Mouse (Mus musculus) gastrocnemius, adult 2 months (tissue): ENCODE results near the gene Spr. TPM values are rescaled to one million over a fixed set of nuclear protein-coding genes. Genes with fewer than 3 reads are reported as not detected.
"Not testable (repeated sequence)": the region's sequence is repeated elsewhere in the genome, so short reads cannot be mapped to it uniquely, and the experiment has no call there.

Source experiments
- DNase-seq: peaks from one replicate; pipeline ENCODE4 v3.0.0; 2022
- H3K27ac ChIP-seq: fragments of 200-600 bp; 2 replicates; pipeline ENCODE4 v1.8.1; 2022; ENCODE audit warnings: mild to moderate bottlenecking
- H3K4me3 ChIP-seq: fragments of 200-600 bp; 2 replicates; pipeline ENCODE4 v1.8.1; 2022; ENCODE audit warnings: mild to moderate bottlenecking, moderate library complexity
- CTCF ChIP-seq: fragments of 200-600 bp; IDR thresholded peaks from 2 replicates; pipeline ENCODE4 v1.8.1; 2022; ENCODE audit warnings: antibody characterized with exemption, mild to moderate bottlenecking, moderate library complexity
- intact Hi-C: fragments of 180-260 bp; cut with DNase I; formaldehyde crosslinking; loops from one replicate; pipeline ENCODE4 v1.15.1; 2025
- total RNA-seq, 2 experiments: library from RNA; stranded (reverse); gene quantifications; 2 replicates each; pipeline ENCODE4 v1.2.3; 2021

Gene Spr
- total RNA-seq, 2 experiments from 2014 or later, result 40.7 to 57.9 TPM

DNA sequence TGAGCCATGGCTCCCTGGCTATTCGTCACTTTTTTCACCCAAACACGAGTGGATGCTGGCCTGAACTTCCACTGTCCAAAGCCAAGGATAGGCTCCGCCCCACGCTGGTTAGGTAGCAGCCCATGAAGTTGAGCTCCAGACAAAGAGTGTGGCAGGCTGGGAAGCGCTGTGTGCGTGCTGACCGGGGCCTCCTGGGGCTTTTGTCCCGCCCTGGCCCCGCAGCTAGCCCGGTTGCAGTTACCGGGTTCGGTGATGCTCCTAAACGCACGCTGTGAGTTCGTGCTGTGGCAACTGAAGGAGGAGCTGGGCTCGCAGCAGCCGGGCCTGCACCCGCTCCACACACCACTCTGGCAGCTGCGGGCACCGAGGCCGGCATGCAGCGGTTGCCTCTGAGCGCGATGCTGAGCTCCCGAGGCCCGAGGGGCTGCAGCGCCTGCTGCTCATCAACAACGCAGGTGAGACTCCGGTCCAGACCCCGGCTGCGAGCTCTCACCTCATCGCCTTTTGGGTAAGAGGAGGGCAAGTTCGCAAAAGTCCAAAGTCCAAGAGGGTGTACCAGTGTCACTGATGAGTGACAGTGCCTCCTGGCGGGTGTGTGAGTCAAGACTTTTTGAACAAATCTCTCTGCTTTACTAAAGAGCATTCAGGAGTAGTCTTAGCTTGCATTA lies 17.4 kb upstream of the Spr start:
- Histone ChIP-seq H3K4me3 (peak overlapping the region; percentile 68), H3K27ac (peak overlapping the region; percentile 20; the same call in 1 of the 2 replicates)
- intact Hi-C loops, result loop anchor here (5.0 kb wide), 2 partner anchors 247 to 257 kb away; no protein-coding TSS in a partner anchor
- TF ChIP-seq CTCF, result peak; percentile 60
- DNase-seq, result peak; percentile 52

DNA sequence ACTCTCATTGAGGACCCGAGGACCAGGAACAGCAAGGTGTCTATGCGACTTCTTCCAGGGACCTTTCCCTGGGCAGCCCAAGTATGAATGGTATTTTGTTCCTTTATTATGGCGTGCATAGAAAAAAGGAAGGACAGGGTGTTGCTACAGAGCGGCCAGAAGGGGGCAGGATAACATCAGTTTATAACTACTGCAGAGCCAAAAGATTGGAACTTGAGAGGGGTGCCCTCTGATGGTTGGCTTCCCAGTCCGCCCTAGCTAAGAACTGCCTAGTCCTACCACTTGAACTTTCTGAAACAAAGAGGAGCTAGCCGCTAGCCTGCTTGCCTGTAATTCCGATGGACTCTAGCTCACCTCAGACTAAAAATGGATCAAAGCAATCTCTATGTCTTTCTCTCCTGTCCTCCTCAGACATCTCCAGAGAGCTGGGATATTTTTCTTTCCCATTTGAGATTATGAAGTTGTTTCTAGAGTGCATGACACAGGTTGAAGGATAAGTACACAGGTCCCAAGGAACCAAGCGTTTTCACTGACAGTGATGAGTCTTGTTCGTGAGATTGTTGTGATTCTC lies 16.5 kb upstream of the Spr start:
- peak; percentile 85 for TF ChIP-seq CTCF
- Histone ChIP-seq H3K4me3 (no peak overlapping the region), H3K27ac (no peak overlapping the region)
- DNase-seq, result peak; percentile 76
- intact Hi-C loops, result loop anchor here (5.0 kb wide), 1 partner anchor 248 kb away; no protein-coding TSS in a partner anchor

DNA sequence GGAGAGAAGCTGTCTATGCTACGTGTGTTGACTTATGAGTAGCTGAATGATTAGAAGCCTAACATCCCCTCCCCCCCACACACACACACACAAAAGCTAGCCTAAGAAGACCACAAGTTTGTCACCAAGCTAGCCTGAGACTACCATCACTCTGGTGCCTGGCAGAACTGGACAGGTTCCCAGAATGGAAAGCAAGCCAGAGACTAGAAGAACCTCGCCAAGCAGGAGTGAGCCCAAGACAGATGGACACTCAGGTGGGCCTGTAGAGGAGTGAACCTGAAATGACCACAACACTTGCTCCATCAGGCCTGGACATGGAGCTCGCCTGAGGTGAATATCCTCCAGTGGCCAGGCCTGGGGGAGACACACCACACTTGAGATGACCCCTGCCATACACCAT lies 12.8 kb upstream of the Spr start:
- no peak for TF ChIP-seq CTCF
- DNase-seq, result no peak
- no peak overlapping the region for H3K4me3 ChIP-seq
- no peak overlapping the region for H3K27ac ChIP-seq
- intact Hi-C loops, result loop anchor here (5.0 kb wide), 1 partner anchor 252 kb away; no protein-coding TSS in a partner anchor

DNA sequence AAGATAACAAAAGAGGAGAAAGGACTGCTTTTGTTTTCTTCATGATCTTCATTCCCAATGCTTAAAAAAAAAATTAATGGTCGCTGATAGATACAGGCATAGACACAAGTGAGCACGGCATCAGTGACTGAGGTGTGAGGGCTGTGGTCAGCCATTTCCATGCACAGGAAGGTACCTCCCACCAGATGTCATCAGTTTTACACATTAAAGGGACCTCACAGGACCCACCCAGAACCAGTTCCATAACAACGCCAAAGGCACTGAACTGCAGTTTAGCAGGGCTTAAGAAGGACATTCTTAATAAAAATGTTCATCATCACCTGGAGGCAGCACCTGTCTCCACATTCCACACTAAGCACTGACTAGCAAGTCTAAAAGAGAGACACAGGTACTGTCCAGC lies 10.1 kb upstream of the Spr start:
- no peak overlapping the region for H3K27ac ChIP-seq
- intact Hi-C loops, result no loop called here
- no peak for TF ChIP-seq CTCF
- H3K4me3 ChIP-seq, result no peak overlapping the region
- no peak for DNase-seq

DNA sequence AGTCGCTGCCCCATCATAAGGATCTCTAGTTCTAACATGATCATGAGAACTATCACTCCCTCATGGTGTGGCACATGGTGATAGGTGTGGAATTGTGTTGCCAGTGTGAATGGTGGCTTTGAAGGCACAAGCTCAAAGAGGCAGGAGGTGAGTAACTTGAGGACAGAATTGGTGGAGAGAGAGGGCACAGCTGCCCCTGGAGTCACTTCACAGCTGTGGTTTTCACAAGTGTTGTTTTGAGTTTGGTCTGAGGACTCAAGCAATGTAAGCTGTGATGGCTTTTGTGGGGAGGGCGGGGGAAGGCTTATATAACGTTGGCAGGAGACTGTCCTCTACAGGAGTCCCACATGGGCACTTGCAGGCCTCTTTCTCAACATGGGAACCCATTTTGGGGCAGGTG lies 6.9 kb upstream of the Spr start:
- intact Hi-C loops, result no loop called here
- no peak for DNase-seq
- Histone ChIP-seq H3K4me3 (no peak overlapping the region), H3K27ac (no peak overlapping the region)
- no peak for TF ChIP-seq CTCF

DNA sequence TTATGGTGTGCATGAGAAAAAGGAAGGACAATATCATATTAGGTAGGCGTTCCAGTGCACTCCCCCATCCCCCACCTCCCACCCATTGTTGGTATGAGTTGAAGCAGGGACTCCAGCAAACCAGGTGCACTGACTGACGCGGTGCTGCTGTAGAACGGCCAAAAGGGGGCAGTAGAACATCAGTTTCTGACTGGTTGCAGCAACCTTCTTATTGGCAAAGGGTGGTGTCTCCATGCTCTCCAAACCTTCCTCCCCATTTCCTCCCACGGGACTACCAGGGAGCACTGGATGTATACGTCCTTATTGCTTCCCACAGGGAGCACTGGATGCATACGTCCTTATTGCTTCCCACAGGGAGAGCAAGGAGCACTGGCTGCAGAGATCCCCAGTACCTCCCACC lies 3.4 kb upstream of the Spr start:
- peak; percentile 65 for TF ChIP-seq CTCF
- H3K27ac ChIP-seq, intact Hi-C loops, H3K4me3 ChIP-seq: not testable (repeated sequence)
- DNase-seq, result peak; percentile 42

DNA sequence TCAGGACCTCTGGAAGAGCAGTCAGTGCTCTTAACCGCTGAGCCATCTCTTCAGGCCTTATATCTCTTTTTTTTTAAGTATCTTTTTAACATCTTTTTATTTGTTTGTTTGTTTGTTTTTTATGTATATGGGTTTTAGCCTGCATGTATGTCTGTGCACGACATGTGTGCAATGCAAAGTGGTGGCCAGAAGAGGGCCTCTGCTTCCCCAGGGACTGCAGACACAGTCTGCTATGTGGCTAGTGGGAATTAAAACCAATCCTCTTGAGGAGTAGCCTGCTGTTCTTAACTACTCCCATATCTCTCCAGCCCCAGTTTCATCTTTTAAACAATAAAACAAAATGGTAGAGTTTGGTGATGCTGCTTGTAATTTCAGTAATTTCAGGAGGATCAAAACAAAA lies 2.0 kb upstream of the Spr start:
- DNase-seq, result no peak
- TF ChIP-seq CTCF, result no peak
- H3K4me3 ChIP-seq, result no peak overlapping the region
- intact Hi-C loops, result no loop called here
- H3K27ac ChIP-seq, result no peak overlapping the region

DNA sequence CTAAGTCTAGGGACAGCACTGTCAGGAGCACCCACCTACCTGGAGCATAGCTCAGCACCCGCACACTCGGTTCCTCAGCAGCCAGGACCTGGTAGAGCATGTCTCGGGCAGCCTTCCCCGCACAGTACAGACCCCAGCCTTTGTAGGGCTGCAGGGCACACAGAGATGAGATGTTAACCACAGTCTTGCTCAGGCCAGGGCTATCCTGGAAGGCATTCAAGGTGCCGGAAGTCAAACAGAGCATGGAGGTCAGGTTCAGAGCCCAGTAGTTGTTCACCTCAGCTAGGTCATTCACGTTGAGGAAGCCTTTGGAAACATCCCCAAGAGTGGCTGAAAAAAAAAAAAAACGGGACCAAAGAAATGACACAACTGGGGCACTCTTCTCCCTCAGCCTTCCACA lies 782 bp downstream of the Spr start:
- intact Hi-C loops, DNase-seq: not testable (repeated sequence)
- H3K4me3 ChIP-seq, result peak overlapping the region; percentile 90
- peak overlapping the region; percentile 96 for H3K27ac ChIP-seq

DNA sequence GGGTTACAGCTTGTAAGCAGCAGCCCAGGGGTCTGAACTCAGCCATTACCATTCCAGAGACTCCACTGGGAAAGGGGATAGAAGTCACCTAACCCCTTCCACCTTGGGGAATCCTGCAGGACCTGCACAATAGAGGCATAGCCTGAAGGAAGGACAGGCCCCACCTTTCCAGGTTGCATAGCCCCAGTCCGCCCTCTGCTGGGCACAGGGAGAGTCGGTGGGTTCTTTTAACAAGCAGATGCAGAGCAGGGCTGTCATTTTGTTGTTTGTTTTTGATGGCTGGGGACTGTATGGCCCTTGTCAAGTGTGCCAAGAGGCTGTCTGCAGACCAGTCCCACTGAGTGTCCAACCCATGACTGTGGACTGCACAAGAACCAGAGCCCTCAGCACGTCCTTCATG lies 4.8 kb downstream of the Spr start:
- not testable (repeated sequence) for H3K27ac ChIP-seq, H3K4me3 ChIP-seq
- DNase-seq, result peak; percentile 34
- peak; percentile 58 for TF ChIP-seq CTCF
- intact Hi-C loops, result loop anchor here (5.0 kb wide), 1 partner anchor 95 kb away; no protein-coding TSS in a partner anchor

DNA sequence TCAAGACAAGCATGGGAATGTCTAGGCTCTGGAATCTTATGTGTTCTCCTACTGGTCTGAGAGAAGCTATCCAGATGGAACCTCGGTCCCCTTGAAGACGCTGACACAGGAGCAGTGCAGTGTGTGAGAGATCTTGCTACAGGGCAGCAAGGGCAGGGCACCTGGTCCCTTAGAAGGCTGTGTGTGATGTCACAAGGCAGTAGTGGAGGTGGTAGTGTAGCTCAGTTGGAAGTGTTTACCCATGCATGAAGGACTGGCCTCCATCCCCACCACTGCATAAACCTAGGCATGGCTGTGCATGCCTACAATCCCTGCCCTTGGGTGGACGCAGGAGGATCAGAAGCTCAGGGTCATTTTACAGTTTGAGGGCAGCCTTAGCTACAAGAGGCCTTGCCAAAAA lies 5.3 kb downstream of the Spr start:
- intact Hi-C loops, result loop anchor here (5.0 kb wide), 1 partner anchor 95 kb away; no protein-coding TSS in a partner anchor
- not testable (repeated sequence) for H3K27ac ChIP-seq
- peak; percentile 10 for DNase-seq

DNA sequence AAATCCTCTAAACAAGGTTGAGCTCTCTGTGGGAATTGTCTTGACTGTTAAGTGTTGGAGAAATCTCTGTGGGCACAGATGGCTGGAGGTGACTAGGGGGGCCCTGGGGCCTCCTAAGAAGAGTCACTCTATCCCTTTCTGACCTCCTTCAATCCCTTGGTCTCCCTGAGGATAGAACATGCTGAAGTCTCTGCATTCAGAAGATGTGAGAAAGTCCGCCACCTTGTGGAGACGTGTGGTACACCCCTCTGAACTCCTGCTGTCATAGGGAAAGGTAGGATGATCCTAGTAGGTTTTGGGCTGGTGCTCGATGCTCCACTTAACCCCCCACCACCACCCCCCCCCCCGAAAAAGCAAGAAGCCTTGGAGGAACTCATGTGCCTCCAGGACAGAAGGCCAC lies 5.9 kb downstream of the Spr start:
- TF ChIP-seq CTCF, result peak; percentile 81
- no peak overlapping the region for H3K4me3 ChIP-seq
- DNase-seq, result peak; percentile 76
- intact Hi-C loops, result loop anchor here (5.0 kb wide), 1 partner anchor 94 kb away; no protein-coding TSS in a partner anchor
- H3K27ac ChIP-seq, result no peak overlapping the region

More for the DNA sequence above, 5.3 kb downstream of the Spr start:
- H3K4me3 ChIP-seq, result not testable (repeated sequence)

DNA sequence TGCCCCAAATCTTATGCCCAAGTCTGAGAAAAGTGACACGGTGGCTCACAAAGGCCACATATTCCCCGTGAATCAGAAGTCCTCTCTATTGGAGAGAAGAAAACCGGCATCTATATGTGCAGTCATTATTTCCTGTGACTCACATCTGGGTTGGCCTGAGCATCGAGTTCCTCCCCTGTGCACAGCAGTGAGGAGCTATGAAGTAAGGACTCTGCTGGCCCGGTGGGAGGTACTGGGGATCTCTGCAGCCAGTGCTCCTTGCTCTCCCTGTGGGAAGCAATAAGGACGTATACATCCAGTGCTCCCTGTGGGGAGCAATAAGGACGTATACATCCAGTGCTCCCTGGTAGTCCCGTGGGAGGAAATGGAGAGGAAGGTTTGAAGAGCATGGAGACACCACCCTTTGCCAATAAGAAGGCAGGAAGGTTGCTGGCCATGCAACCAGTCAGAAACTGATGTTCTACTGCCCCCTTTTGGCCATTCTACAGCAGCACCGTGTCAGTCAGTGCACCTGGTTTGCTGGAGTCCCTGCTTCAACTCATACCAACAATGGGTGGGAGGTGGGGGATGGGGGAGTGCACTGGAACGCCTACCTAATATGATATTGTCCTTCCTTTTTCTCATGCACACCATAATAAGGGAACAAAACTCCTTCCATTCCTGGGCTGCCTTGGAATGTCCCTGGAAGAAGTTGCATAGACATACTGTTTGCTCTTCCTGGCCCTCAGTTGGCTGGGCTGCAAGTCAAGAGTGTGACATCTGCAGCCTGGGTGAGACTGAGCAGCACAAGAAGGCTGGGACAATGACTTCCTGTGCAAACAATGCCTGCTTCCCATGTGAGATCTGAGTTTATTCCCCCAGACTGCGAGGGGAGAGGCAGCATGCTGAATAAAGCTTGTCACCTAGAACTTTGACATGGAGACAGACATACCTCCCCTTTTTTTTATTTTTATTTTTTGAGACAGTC lies 19.7 kb downstream of the Spr start:
- DNase-seq, result peak; percentile 52
- H3K27ac ChIP-seq, H3K4me3 ChIP-seq: not testable (repeated sequence)
- TF ChIP-seq CTCF, result peak; percentile 76
- intact Hi-C loops, result loop anchor here (1.0 to 10.0 kb wide), 2 partner anchors 80 to 203 kb away; no protein-coding TSS in a partner anchor
